Mouse (Mus musculus) heart, adult 8-10 months (tissue): Measurements from ENCODE around the gene Cux1. TPM values are rescaled to one million over a fixed set of nuclear protein-coding genes. Genes with fewer than 3 reads are reported as not detected.
A peak's percentile ranks its signal among the peaks of the same experiment; 100 is the strongest.
"Not testable (repeated sequence)": the region's sequence is repeated elsewhere in the genome, so short reads cannot be mapped to it uniquely, and the experiment has no call there.

Experiments used
- DNase-seq: peaks from one replicate; pipeline ENCODE4 v3.0.0; 2022; ENCODE audit warnings: low spot score
- total RNA-seq, 4 experiments: library from RNA; stranded (reverse); gene quantifications; 2 replicates each; pipeline ENCODE4 v1.2.4; 2022

The Cux1 gene
- total RNA-seq, 4 experiments from 2014 or later: 79.3 to 102 (median 88.5) TPM

DNA sequence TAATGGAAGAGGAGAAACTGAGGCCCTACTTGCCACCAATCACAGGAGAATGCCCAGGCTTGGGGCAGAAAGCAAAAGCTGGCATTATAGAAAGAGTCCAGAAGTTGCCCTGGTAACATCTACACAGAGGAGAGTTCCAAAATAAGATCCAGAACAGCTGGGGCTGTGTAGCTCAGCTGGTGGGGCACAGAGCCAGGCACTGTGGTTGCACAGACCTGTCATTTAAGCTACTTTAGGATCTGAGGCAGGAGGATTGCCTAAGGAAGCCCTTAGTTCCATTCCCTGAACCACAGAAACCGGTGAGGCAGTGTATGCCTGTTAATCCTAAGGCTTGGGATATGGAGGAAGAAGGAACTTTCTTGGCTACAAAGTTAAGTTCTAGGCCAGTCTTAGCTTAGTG is 92.1 kb downstream of the Cux1 start:
- DNase-seq: no peak

DNA sequence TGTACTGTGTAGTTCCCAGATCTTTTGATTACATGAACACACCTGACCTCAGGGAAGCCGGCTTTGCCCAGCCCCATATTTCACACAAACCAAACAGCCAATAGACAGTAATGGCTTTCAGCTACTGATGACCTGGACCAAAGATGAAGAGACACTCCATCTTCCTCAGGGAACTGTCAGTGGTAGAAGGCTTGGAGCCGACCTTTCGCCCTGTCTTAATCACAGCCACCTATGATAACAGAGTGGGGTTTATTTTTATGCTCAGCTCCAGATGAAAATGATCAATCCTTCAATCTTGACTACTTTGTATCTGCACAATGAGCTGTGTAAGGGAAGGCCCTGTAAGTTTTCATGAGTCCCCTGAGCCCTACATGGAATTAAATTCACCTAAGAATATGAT is 93.2 kb downstream of the Cux1 start:
- DNase-seq: no peak

DNA sequence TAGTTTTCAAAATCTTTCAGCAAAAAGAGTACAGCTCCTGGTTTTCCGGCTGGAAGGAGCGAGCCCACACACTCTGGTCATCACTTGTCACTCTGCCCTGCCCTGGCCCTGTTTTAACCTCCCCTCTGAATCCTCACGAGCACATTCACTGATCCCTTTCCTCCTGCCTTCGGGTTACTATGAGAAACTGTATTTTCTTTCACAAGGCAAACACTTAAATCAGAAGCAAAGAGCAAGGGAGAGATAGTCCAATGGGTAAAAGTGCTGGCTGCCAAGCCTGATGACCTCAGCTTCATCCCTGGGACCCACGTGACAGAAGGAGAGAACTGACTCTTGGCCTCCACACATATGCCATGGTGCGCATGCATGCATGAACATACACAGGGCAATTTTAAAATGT is 94.0 kb downstream of the Cux1 start:
- DNase-seq: no peak

DNA sequence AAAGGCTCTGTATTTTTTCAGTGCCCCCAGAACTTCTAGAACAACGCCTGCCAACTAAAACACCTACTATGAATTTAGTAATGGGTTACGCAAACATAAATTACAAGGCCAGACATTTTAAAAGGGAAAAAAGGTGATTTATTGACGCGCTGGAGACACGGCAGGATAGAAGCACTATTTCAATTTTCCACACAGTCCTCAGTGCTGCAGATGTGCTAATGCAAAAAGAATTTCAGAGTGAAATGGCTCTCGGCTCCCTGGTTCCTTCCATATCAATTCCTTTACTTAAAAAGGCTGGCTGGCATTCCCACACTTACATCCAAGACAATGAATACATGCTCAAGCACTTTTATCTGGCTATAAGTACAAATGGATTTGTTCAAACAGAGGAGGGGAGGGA is 94.4 kb downstream of the Cux1 start:
- no peak for DNase-seq

DNA sequence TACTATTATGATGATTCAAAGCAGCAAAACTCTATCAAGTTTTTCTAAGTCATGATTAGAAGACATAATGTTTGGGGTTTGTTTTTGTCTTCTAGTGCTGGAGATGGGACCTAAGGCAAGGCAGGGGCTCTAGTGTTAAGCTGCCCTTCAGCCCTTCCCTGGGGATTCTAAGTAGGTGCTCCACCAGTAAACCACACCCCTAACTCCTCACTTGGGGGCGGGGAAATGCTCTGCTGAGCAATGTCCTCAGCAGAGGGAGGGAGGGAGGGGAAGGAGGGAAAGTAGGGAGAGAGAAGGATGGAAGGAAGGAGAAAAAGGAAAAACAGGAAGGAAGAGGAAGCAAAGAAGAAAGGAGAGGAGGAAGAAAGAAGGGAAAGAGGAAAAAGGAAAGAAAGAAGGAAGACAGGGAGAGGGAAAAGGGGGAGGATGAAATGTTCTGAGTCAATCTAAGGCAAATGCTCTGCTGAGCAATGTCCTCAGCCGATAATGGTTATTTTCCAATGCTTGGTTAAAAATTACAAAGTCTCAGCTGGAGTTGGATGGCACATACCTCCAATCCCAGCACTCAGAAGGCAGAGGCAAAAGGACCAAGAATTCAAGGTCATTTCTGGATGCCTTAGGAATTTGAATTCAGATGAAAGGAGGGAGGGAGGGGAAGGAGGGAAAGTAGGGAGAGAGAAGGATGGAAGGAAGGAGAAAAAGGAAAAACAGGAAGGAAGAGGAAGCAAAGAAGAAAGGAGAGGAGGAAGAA is 96.1 kb downstream of the Cux1 start:
- DNase-seq: not testable (repeated sequence)

GRCm38 (mm10) chr5:136469301-136469700 is 98.0 kb downstream of the Cux1 start:
- no peak for DNase-seq

- DNase-seq: peak; percentile 70
These were observed 99.8 kb downstream of the Cux1 start for GRCm38 (mm10) chr5:136467360-136467999.

DNA sequence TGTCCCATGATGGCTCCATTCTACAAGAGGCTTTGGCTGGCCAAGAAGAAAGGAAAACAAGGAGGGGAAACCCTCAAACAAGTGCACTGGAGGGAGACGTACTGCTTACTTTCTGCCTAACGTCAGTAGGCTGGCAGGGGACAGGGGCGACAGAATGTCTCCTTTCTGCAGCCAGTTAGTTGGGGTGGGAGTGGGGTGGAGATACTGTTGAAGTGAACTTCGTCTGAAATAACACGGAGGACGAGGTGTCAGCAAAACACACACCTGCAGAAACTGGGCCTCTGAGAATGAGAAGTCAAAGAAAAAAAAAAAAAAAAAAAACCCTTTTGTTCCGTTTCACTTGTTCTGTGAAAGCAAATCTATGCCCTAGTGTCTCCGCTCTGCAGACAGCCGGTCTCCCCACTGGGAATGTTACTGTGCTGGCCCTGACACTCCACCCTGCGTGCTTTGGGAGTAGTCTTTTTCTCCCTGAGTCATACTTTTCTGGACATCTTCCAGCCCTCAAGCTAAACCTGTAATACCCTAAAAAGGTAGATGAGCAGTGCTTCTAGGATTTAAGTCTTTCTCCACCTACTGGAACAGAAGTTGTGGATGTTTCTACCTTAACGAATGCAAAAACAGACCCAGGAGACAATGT is 101.4 kb downstream of the Cux1 start:
- peak; percentile 61 for DNase-seq

GRCm38 (mm10) chr5:136465366-136465765 is 101.9 kb downstream of the Cux1 start:
- no peak for DNase-seq

DNA sequence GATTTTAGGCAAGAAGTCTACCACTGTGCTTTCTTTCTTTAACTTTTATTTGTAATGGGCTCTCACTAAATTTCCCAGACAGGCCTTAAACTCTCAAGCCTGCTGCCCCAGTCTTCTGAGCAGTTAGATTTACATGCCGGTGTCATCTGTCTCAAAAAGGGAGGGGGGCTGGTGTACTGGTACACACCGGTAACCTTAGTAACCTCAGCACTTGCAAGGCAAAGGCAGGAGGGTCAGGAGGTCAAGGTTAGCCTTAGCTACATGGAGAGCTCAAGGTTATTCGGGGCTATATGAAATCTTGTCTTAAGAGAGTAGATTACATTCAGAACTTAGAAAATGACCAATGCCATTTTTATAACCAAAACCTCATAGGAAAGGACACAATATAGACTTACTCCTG is 102.4 kb downstream of the Cux1 start:
- DNase-seq: no peak

- no peak for DNase-seq
These were observed 103.2 kb downstream of the Cux1 start for GRCm38 (mm10) chr5:136464128-136464527.

GRCm38 (mm10) chr5:136462613-136463012 is 104.7 kb downstream of the Cux1 start:
- DNase-seq: peak; percentile 59

DNA sequence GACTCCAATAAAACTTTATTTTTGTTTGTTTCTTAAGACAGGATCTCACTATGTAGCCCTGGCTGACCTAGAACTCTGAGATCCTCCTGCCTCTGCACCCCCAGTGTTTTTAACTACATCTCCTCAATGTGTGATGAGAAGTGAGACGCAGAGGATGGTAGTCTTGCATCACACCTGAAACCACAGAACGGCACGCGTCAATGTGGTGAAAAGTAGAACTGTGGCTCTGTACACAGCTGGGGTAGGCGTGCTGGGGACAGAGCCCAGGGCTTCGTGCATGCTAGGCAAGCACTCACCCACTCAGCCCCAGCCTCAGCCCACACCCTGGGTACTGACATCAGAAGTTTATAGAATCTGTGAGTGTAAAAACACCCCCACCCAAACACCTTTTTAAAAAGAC is 107.4 kb downstream of the Cux1 start:
- no peak for DNase-seq

- DNase-seq: no peak
These were observed 108.3 kb downstream of the Cux1 start for GRCm38 (mm10) chr5:136458893-136459499.

- DNase-seq: peak; percentile 44
These were observed 109.0 kb downstream of the Cux1 start for GRCm38 (mm10) chr5:136458102-136458863.

GRCm38 (mm10) chr5:136456395-136456794 is 110.9 kb downstream of the Cux1 start:
- DNase-seq: no peak

- DNase-seq: no peak
These were observed 114.6 kb downstream of the Cux1 start for GRCm38 (mm10) chr5:136452681-136453080.

DNA sequence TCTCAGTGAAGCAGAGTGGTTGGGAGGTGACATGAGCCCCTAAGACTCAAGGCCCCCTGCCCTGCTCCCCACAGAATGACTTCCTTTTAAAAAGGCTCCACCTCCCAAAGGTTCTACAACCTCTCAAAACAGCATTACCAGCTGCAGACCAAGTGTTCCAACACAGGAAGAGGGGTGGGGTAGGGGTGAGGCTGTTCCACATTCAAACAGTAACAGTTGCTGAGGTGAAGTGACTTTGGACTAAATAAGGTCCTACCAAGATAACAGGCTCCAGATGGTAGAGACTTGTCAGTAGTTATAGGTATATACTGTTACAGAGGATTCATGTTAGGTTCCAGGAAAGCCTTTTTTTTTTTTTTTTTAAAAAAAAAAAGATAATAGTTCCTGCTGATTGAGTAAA is 117.5 kb downstream of the Cux1 start:
- no peak for DNase-seq

DNA sequence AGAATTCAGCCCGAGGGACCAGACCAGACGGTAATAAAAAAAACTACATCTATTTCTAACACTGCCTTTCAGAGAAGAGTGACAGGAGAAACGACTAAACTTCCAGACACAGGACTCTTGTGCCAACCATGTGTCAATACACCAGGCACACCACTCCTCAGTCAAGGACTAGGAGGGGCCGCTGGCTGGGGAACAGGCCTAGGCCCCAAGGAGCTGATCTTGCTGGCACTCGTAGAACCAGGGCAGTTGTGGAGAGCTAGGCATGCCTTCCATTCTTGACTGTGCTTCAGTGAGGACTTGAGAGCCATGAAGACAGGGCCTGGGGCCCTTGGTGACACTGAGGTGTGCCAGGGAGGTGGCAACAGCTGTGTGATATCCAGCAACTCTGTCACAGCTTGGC is 121.3 kb downstream of the Cux1 start:
- DNase-seq: no peak

DNA sequence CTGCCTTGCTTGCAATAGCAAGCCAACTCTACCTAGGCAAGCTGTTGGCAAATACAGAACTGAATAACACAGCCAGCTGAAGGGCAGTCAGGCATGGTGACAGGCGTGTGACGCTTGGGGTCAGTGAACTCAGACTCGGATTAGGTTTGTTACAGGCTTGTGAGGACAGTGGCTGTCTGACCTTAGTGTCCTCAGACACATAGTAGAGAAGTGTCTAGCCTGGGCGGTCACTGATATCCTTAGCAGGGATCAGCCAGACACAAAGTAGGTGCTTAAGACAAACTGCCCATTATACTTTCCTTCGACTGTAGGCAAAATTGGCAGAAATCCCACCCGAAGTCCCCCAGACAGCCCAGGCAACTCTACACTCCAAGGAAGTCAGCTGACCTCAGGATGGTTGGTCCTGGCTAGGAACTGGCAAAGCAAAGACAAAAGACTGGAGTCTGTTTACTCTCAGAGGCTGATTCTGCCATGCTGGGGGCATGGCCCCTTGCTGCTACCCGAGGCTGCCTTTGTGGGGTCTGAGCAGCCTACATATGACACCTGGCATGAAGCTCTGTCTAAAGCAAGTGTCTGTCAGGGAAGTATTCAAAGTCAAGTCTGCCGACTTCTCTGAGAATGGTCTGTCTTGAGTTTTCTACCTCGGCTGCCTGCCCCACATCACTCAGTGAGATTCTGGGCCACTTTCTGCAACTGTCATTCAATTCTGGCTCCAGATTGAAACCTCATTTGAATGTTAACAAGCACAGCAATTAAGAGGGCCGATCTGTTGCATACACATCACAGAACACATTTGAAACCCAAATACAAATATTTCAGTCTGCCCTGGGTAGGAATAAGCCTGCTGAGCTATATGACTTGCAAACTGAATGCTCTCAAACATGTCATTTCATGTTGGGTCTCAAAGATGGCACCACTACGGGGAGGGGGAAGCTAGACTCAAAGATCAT is 124.8 kb downstream of the Cux1 start:
- peak; percentile 26 for DNase-seq

DNA sequence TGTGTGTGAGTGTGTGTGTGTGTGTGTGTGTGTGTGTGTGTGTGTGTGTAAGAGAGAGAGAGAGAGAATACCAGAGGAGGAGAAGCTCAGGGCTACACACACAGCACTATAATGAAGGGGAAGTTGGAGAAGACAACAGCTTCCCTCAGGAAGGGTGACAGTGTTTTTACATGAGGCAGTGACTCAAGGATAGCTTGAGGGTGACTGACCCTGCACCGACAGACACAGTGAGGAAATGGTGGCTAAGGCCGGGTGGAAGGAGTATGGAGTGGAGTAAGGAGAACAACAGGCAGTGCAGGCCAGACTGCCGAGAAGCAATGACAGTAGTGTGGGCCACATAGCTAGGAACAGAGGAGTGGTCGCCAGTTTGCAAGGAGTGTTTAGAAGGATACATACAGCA is 137.6 kb downstream of the Cux1 start:
- no peak for DNase-seq
